Mouse (Mus musculus): Measurements from ENCODE around the gene Pcca.
A peak's percentile ranks its signal among the peaks of the same experiment; 100 is the strongest.

Pcca gene

GRCm38 (mm10) chr14:122859792-122860191, 325.7 kb downstream of the Pcca start:
- DNase-seq: no peak

GRCm38 (mm10) chr14:122862623-122863022, 328.5 kb downstream of the Pcca start:
- DNase-seq: peak in 1 of 2 experiments; percentile 16

- no peak for DNase-seq
Observed at GRCm38 (mm10) chr14:122865462-122866129, 331.5 kb downstream of the Pcca start.

GRCm38 (mm10) chr14:122867531-122868285, 333.6 kb downstream of the Pcca start:
- DNase-seq: no peak

GRCm38 (mm10) chr14:122869831-122870230, 335.7 kb downstream of the Pcca start:
- DNase-seq: no peak

GRCm38 (mm10) chr14:122871841-122872580, 337.9 kb downstream of the Pcca start:
- DNase-seq: no peak

- DNase-seq: no peak
Observed at GRCm38 (mm10) chr14:122872612-122873011, 338.5 kb downstream of the Pcca start.

- no peak for DNase-seq
Observed at GRCm38 (mm10) chr14:122875056-122875455, 340.9 kb downstream of the Pcca start.

GRCm38 (mm10) chr14:122875636-122876035, 341.5 kb downstream of the Pcca start:
- no peak for DNase-seq

- DNase-seq: peak; percentile 60 to 84
Observed at GRCm38 (mm10) chr14:122876163-122876562, 342.0 kb downstream of the Pcca start.

GRCm38 (mm10) chr14:122876723-122877122, 342.6 kb downstream of the Pcca start:
- DNase-seq: peak in 1 of 2 experiments; percentile 17

GRCm38 (mm10) chr14:122877787-122878186, 343.7 kb downstream of the Pcca start:
- no peak for DNase-seq

- no peak for DNase-seq
Observed at GRCm38 (mm10) chr14:122880291-122880690, 346.2 kb downstream of the Pcca start.

- no peak for DNase-seq
Observed at GRCm38 (mm10) chr14:122881699-122882098, 347.6 kb downstream of the Pcca start.

- no peak for DNase-seq
Observed at GRCm38 (mm10) chr14:122882201-122882639, 348.1 kb downstream of the Pcca start.

GRCm38 (mm10) chr14:122882795-122883409, 348.8 kb downstream of the Pcca start:
- no peak for DNase-seq

- no peak for DNase-seq
Observed at GRCm38 (mm10) chr14:122883410-122883806, 349.3 kb downstream of the Pcca start.

- no peak for DNase-seq
Observed at GRCm38 (mm10) chr14:122883821-122884584, 349.9 kb downstream of the Pcca start.

- no peak for DNase-seq
Observed at GRCm38 (mm10) chr14:122885893-122886292, 351.8 kb downstream of the Pcca start.

GRCm38 (mm10) chr14:122887278-122887677, 353.2 kb downstream of the Pcca start:
- no peak for DNase-seq

GRCm38 (mm10) chr14:122887702-122888479, 353.8 kb downstream of the Pcca start:
- no peak for DNase-seq
